Mouse (Mus musculus): ENCODE data around the gene 4930558K02Rik. TPM values are rescaled to one million over a fixed set of nuclear protein-coding genes. Genes with fewer than 3 reads are reported as not detected.

Gene 4930558K02Rik
- polyA plus RNA-seq, 1 experiment, result not detected

GRCm38 (mm10) chr1:162013561-162013960, 34.1 kb upstream of the 4930558K02Rik start:
- no peaks in the 10 kb centered on the region for H3K4me1 ChIP-seq (ENCODE audit: control insufficient read depth, insufficient read depth, low read length)
- no peak for DNase-seq
- no peak overlapping the region for H3K27ac ChIP-seq (ENCODE audit: insufficient read depth, low read length)
- no peaks in the 10 kb centered on the region for H3K27me3 ChIP-seq (ENCODE audit: control insufficient read depth, insufficient read depth, low read length)
- H3K4me3 ChIP-seq (replicated peaks; ENCODE audit: insufficient read depth, low read depth, low read length), result no peak overlapping the region
- TF ChIP-seq POLR2A (IDR thresholded peaks at IDR 0.05; ENCODE audit: borderline replicate concordance, insufficient read depth, low read length), result no peak
- no peak for TF ChIP-seq CTCF (IDR thresholded peaks at IDR 0.05; ENCODE audit: borderline replicate concordance, insufficient read depth, low read depth, low read length)
- 90% methylated on average over 4 of the region's 4 CpGs for WGBS

GRCm38 (mm10) chr1:162011523-162012245, 32.2 kb upstream of the 4930558K02Rik start:
- WGBS, result 71% methylated on average over 16 of the region's 16 CpGs
- no peak for TF ChIP-seq CTCF (IDR thresholded peaks at IDR 0.05; ENCODE audit: borderline replicate concordance, insufficient read depth, low read depth, low read length)
- no peak for TF ChIP-seq POLR2A (IDR thresholded peaks at IDR 0.05; ENCODE audit: borderline replicate concordance, insufficient read depth, low read length)

GRCm38 (mm10) chr1:162009086-162009485, 29.6 kb upstream of the 4930558K02Rik start:
- Histone ChIP-seq H3K4me1 (ENCODE audit: control insufficient read depth, insufficient read depth, low read length) (no peaks in the 10 kb centered on the region), H3K27me3 (ENCODE audit: control insufficient read depth, insufficient read depth, low read length) (no peaks in the 10 kb centered on the region), H3K4me3 (replicated peaks; ENCODE audit: insufficient read depth, low read depth, low read length) (no peak overlapping the region), H3K27ac (ENCODE audit: insufficient read depth, low read length) (no peak overlapping the region)
- 85% methylated on average over 8 of the region's 8 CpGs for WGBS
- TF ChIP-seq CTCF (IDR thresholded peaks at IDR 0.05; ENCODE audit: borderline replicate concordance, insufficient read depth, low read depth, low read length), result no peak
- no peak for TF ChIP-seq POLR2A (IDR thresholded peaks at IDR 0.05; ENCODE audit: borderline replicate concordance, insufficient read depth, low read length)
- DNase-seq, result no peak

More at GRCm38 (mm10) chr1:162011523-162012245, 32.2 kb upstream of the 4930558K02Rik start:
- H3K4me1 ChIP-seq (ENCODE audit: control insufficient read depth, insufficient read depth, low read length), result no peaks in the 10 kb centered on the region
- no peaks in the 10 kb centered on the region for H3K27me3 ChIP-seq (ENCODE audit: control insufficient read depth, insufficient read depth, low read length)
- no peak overlapping the region for H3K4me3 ChIP-seq (replicated peaks; ENCODE audit: insufficient read depth, low read depth, low read length)
- DNase-seq, result no peak
- H3K27ac ChIP-seq (ENCODE audit: insufficient read depth, low read length), result no peak overlapping the region

- Histone ChIP-seq H3K27ac (ENCODE audit: insufficient read depth, low read length) (no peak overlapping the region), H3K27me3 (ENCODE audit: control insufficient read depth, insufficient read depth, low read length) (no peaks in the 10 kb centered on the region), H3K4me3 (replicated peaks; ENCODE audit: insufficient read depth, low read depth, low read length) (no peak overlapping the region), H3K4me1 (ENCODE audit: control insufficient read depth, insufficient read depth, low read length) (no peaks in the 10 kb centered on the region)
- DNase-seq, result no peak
- no peak for TF ChIP-seq CTCF (IDR thresholded peaks at IDR 0.05; ENCODE audit: borderline replicate concordance, insufficient read depth, low read depth, low read length)
- TF ChIP-seq POLR2A (IDR thresholded peaks at IDR 0.05; ENCODE audit: borderline replicate concordance, insufficient read depth, low read length), result no peak
- 40% methylated on average over 8 of the region's 8 CpGs for WGBS
These were observed 29.2 kb upstream of the 4930558K02Rik start for GRCm38 (mm10) chr1:162008631-162009067.

GRCm38 (mm10) chr1:162008208-162008607, 28.8 kb upstream of the 4930558K02Rik start:
- Histone ChIP-seq H3K27me3 (ENCODE audit: control insufficient read depth, insufficient read depth, low read length) (no peaks in the 10 kb centered on the region), H3K27ac (ENCODE audit: insufficient read depth, low read length) (no peak overlapping the region), H3K4me3 (replicated peaks; ENCODE audit: insufficient read depth, low read depth, low read length) (no peak overlapping the region), H3K4me1 (ENCODE audit: control insufficient read depth, insufficient read depth, low read length) (no peaks in the 10 kb centered on the region)
- no peak for DNase-seq
- 76% methylated on average over 4 of the region's 4 CpGs for WGBS
- no peak for TF ChIP-seq CTCF (IDR thresholded peaks at IDR 0.05; ENCODE audit: borderline replicate concordance, insufficient read depth, low read depth, low read length)
- no peak for TF ChIP-seq POLR2A (IDR thresholded peaks at IDR 0.05; ENCODE audit: borderline replicate concordance, insufficient read depth, low read length)

DNA sequence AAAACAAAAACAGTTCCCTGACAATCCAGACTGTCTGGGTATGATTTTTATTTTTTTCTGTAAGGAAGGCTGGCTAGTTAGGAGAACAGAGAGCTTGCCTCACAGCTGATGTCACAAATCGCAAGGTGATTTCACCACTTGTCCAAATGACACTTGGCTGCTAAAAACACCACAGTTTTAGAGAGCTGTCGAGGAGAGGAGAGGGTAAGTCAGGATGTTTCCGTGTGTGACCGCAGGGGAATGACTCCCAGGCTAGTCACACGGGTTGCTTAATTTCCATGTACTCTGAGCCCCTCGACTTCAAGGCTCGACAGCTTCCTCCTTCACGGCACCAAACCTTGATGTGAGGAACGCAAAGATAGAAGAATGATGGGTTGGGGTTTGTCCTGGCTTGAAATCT, 26.7 kb upstream of the 4930558K02Rik start:
- Histone ChIP-seq H3K27me3 (ENCODE audit: control insufficient read depth, insufficient read depth, low read length) (no peaks in the 10 kb centered on the region), H3K27ac (ENCODE audit: insufficient read depth, low read length) (no peak overlapping the region), H3K4me1 (ENCODE audit: control insufficient read depth, insufficient read depth, low read length) (no peaks in the 10 kb centered on the region; the same call in 1 of the 2 replicates), H3K4me3 (replicated peaks; ENCODE audit: insufficient read depth, low read depth, low read length) (no peak overlapping the region)
- WGBS, result 85% methylated on average over 9 of the region's 9 CpGs
- DNase-seq, result no peak
- TF ChIP-seq POLR2A (IDR thresholded peaks at IDR 0.05; ENCODE audit: borderline replicate concordance, insufficient read depth, low read length) (no peak), CTCF (IDR thresholded peaks at IDR 0.05; ENCODE audit: borderline replicate concordance, insufficient read depth, low read depth, low read length) (no peak)

GRCm38 (mm10) chr1:162004821-162005770, 25.7 kb upstream of the 4930558K02Rik start:
- 58% methylated on average over 23 of the region's 23 CpGs for WGBS
- Histone ChIP-seq H3K4me3 (replicated peaks; ENCODE audit: insufficient read depth, low read depth, low read length) (no peak overlapping the region), H3K27me3 (ENCODE audit: control insufficient read depth, insufficient read depth, low read length) (no peaks in the 10 kb centered on the region), H3K4me1 (ENCODE audit: control insufficient read depth, insufficient read depth, low read length) (no peaks in the 10 kb centered on the region; the same call in 1 of the 2 replicates), H3K27ac (ENCODE audit: insufficient read depth, low read length) (no peak overlapping the region)
- TF ChIP-seq POLR2A (IDR thresholded peaks at IDR 0.05; ENCODE audit: borderline replicate concordance, insufficient read depth, low read length), result no peak
- no peak for TF ChIP-seq CTCF (IDR thresholded peaks at IDR 0.05; ENCODE audit: borderline replicate concordance, insufficient read depth, low read depth, low read length)
- no peak for DNase-seq
